Mouse (Mus musculus) neural tube, embryonic 11.5 days (tissue): Measurements from ENCODE around the gene Plekha7. TPM values are rescaled to one million over a fixed set of nuclear protein-coding genes. Genes with fewer than 3 reads are reported as not detected.

Experiments used
- ATAC-seq: fragments of 200-750 bp; cut with Nextera tagmentation; 2 replicates; pipeline ENCODE4 v1.8.0; 2017; ENCODE audit warnings: moderate number of reproducible peaks, mild to moderate bottlenecking, moderate TSS enrichment, moderate library complexity; ENCODE audit not compliant: insufficient read depth, low FRiP score, low TSS enrichment
- DNase-seq: peaks from one replicate; pipeline ENCODE4 v3.0.0-alpha.2; 2015; ENCODE audit warnings: low spot score
- H3K27ac ChIP-seq: fragments of 300-500 bp; sonication (generic); 2 replicates; pipeline ENCODE4 v1.5.1; 2014; ENCODE audit warnings: low read depth, mild to moderate bottlenecking, low read length
- H3K27me3 ChIP-seq: fragments of 300-500 bp; sonication (generic); 2 replicates; pipeline ENCODE4 v1.6.1; 2014; ENCODE audit warnings: mild to moderate bottlenecking, low read length, mixed read lengths; ENCODE audit not compliant: control insufficient read depth, insufficient read depth
- H3K36me3 ChIP-seq: fragments of 300-500 bp; sonication (generic); 2 replicates; pipeline ENCODE4 v1.6.1; 2014; ENCODE audit warnings: mild to moderate bottlenecking, low read length, moderate library complexity, mixed read lengths; ENCODE audit not compliant: control insufficient read depth, insufficient read depth
- H3K4me1 ChIP-seq: fragments of 300-500 bp; sonication (generic); 2 replicates; pipeline ENCODE4 v1.6.1; 2014; ENCODE audit warnings: low read length, mixed read lengths; ENCODE audit not compliant: control insufficient read depth, insufficient read depth
- H3K4me2 ChIP-seq: fragments of 300-500 bp; sonication (generic); 2 replicates; pipeline ENCODE4 v1.6.1; 2014; ENCODE audit warnings: low read depth, mild to moderate bottlenecking, moderate library complexity
- H3K4me3 ChIP-seq: fragments of 300-500 bp; sonication (generic); 2 replicates; pipeline ENCODE4 v1.5.1; 2014; ENCODE audit warnings: low read depth, low read length
- H3K9ac ChIP-seq: fragments of 300-500 bp; sonication (generic); 2 replicates; pipeline ENCODE4 v1.6.1; 2014; ENCODE audit warnings: mild to moderate bottlenecking, low read length
- H3K9me3 ChIP-seq: fragments of 300-500 bp; sonication (generic); 2 replicates; pipeline ENCODE4 v1.6.1; 2016; ENCODE audit warnings: low read length; ENCODE audit not compliant: control insufficient read depth
- WGBS: fragments of 180-500 bp; shearing (Covaris S2); extraction: QIAGEN DNeasy Blood & Tissue Kit; methylation state at CpG from one replicate; pipeline ENCODE4 v1.1.7; 2014; 5-methylcytosine and 5-hydroxymethylcytosine counted together
- polyA plus RNA-seq: library from polyadenylated mRNA; unstranded; fragments of >200 nt; fragmentation: Nextera tagmentation; extraction: Ambion mirVana; gene quantifications from 2 replicates; pipeline ENCODE4 v1.2.1, GENCODE M21; 2014

Gene Plekha7
- polyA plus RNA-seq, 1 experiment from 2014 or later, result 7.3 TPM

GRCm38 (mm10) chr7:116262508-116262907 is 45.7 kb downstream of the Plekha7 start:
- no peak for DNase-seq
- no peaks in the 10 kb centered on the region for H3K9me3 ChIP-seq
- no peaks in the 10 kb centered on the region for H3K27me3 ChIP-seq
- no peak overlapping the region for H3K4me3 ChIP-seq
- 30% methylated on average over 2 of the region's 2 CpGs for WGBS
- ATAC-seq, result no peak
- no peak overlapping the region for H3K4me2 ChIP-seq
- H3K4me1 ChIP-seq, result peaks cover 7% of the 10 kb centered on the region
- H3K36me3 ChIP-seq, result no peaks in the 10 kb centered on the region
- no peak overlapping the region for H3K9ac ChIP-seq
- no peak overlapping the region for H3K27ac ChIP-seq

GRCm38 (mm10) chr7:116262101-116262500 is 46.1 kb downstream of the Plekha7 start:
- H3K27ac ChIP-seq, result no peak overlapping the region
- H3K4me3 ChIP-seq, result no peak overlapping the region
- DNase-seq, result no peak
- no peak overlapping the region for H3K4me2 ChIP-seq
- H3K9me3 ChIP-seq, result no peaks in the 10 kb centered on the region
- H3K4me1 ChIP-seq, result peaks cover 7% of the 10 kb centered on the region
- H3K9ac ChIP-seq, result no peak overlapping the region
- WGBS, result 51% methylated on average over 4 of the region's 4 CpGs
- no peaks in the 10 kb centered on the region for H3K27me3 ChIP-seq
- H3K36me3 ChIP-seq, result no peaks in the 10 kb centered on the region
- ATAC-seq, result no peak

GRCm38 (mm10) chr7:116260826-116261615 is 47.2 kb downstream of the Plekha7 start:
- Histone ChIP-seq H3K9me3 (no peaks in the 10 kb centered on the region), H3K27ac (no peak overlapping the region), H3K9ac (no peak overlapping the region), H3K4me2 (no peak overlapping the region), H3K36me3 (no peaks in the 10 kb centered on the region), H3K27me3 (no peaks in the 10 kb centered on the region), H3K4me1 (peaks cover 7% of the 10 kb centered on the region), H3K4me3 (no peak overlapping the region)
- 80% methylated on average over 4 of the region's 4 CpGs for WGBS
- DNase-seq (no peak), ATAC-seq (no peak)

- Histone ChIP-seq H3K9ac (no peak overlapping the region), H3K4me3 (no peak overlapping the region), H3K27ac (no peak overlapping the region), H3K4me2 (no peak overlapping the region), H3K36me3 (no peaks in the 10 kb centered on the region), H3K9me3 (no peaks in the 10 kb centered on the region), H3K4me1 (peaks cover 7% of the 10 kb centered on the region), H3K27me3 (no peaks in the 10 kb centered on the region)
- ATAC-seq (no peak), DNase-seq (no peak)
- 90% methylated on average over 17 of the region's 17 CpGs for WGBS
Measured at GRCm38 (mm10) chr7:116258464-116259185, 49.6 kb downstream of the Plekha7 start.

- Histone ChIP-seq H3K4me1 (peaks cover 4% of the 10 kb centered on the region), H3K4me3 (no peak overlapping the region), H3K27me3 (no peaks in the 10 kb centered on the region), H3K27ac (no peak overlapping the region), H3K9ac (no peak overlapping the region), H3K36me3 (no peaks in the 10 kb centered on the region), H3K4me2 (no peak overlapping the region), H3K9me3 (no peaks in the 10 kb centered on the region)
- 95% methylated on average over 10 of the region's 10 CpGs for WGBS
- ATAC-seq (no peak), DNase-seq (no peak)
Measured at GRCm38 (mm10) chr7:116257953-116258352, 50.2 kb downstream of the Plekha7 start.

- Histone ChIP-seq H3K27ac (no peak overlapping the region), H3K27me3 (no peaks in the 10 kb centered on the region), H3K9ac (no peak overlapping the region), H3K4me1 (no peaks in the 10 kb centered on the region), H3K36me3 (no peaks in the 10 kb centered on the region), H3K4me3 (no peak overlapping the region), H3K9me3 (no peaks in the 10 kb centered on the region), H3K4me2 (no peak overlapping the region)
- ATAC-seq (no peak), DNase-seq (no peak)
- 92% methylated on average over 5 of the region's 5 CpGs for whole genome bisulfite sequencing
Measured at GRCm38 (mm10) chr7:116255664-116256063, 52.5 kb downstream of the Plekha7 start.

- Histone ChIP-seq H3K27ac (no peak overlapping the region), H3K9me3 (no peaks in the 10 kb centered on the region), H3K27me3 (no peaks in the 10 kb centered on the region), H3K4me3 (no peak overlapping the region), H3K9ac (no peak overlapping the region), H3K36me3 (no peaks in the 10 kb centered on the region), H3K4me2 (no peak overlapping the region), H3K4me1 (no peaks in the 10 kb centered on the region)
- ATAC-seq (no peak), DNase-seq (no peak)
- WGBS, result 86% methylated on average over 5 of the region's 5 CpGs
Measured at GRCm38 (mm10) chr7:116254660-116255059, 53.5 kb downstream of the Plekha7 start.

- no peaks in the 10 kb centered on the region for H3K27me3 ChIP-seq
- H3K4me1 ChIP-seq, result no peaks in the 10 kb centered on the region
- ATAC-seq (no peak), DNase-seq (no peak)
- H3K4me3 ChIP-seq, result no peak overlapping the region
- WGBS, result 78% methylated on average over 4 of the region's 4 CpGs
- H3K36me3 ChIP-seq, result no peaks in the 10 kb centered on the region
- H3K9me3 ChIP-seq, result no peaks in the 10 kb centered on the region
- H3K9ac ChIP-seq, result no peak overlapping the region
- no peak overlapping the region for H3K27ac ChIP-seq
- no peak overlapping the region for H3K4me2 ChIP-seq
Measured at GRCm38 (mm10) chr7:116252470-116252869, 55.7 kb downstream of the Plekha7 start.

- H3K4me1 ChIP-seq, result peaks cover 7% of the 10 kb centered on the region
- WGBS, result 84% methylated on average over 3 of the region's 3 CpGs
Measured at GRCm38 (mm10) chr7:116251516-116251915, 56.7 kb downstream of the Plekha7 start.

More at GRCm38 (mm10) chr7:116251516-116251915, 56.7 kb downstream of the Plekha7 start:
- ATAC-seq (no peak), DNase-seq (no peak)
- no peak overlapping the region for H3K27ac ChIP-seq
- no peak overlapping the region for H3K4me2 ChIP-seq
- H3K36me3 ChIP-seq, result no peaks in the 10 kb centered on the region
- no peak overlapping the region for H3K4me3 ChIP-seq
- H3K27me3 ChIP-seq, result no peaks in the 10 kb centered on the region
- H3K9me3 ChIP-seq, result no peaks in the 10 kb centered on the region
- H3K9ac ChIP-seq, result no peak overlapping the region
